Mouse (Mus musculus): ENCODE data around the gene Gm20929.
"Not testable (repeated sequence)": the region's sequence is repeated elsewhere in the genome, so short reads cannot be mapped to it uniquely, and the experiment has no call there.

Gene Gm20929

GRCm38 (mm10) chrY:53843649-53844048 lies at the start of gene Gm20929:
Gm20929 (plus strand) TSS chrY:53843949.
- not testable (repeated sequence) for DNase-seq
